Mouse (Mus musculus) liver, adult 2 months (tissue): ENCODE measurements at regions not wholly inside any gene's neighbourhood (a gene's known extent, or its start where the extent isn't known, plus 50 kb on each side); places are given as distances from the start of the nearest gene placed in this dataset.

Experiments used
- DNase-seq: peaks from one replicate; pipeline ENCODE4 v3.0.0-alpha.2; 2011; ENCODE audit warnings: low read depth, low spot score; ENCODE audit errors: extremely low read depth
- H3K27ac ChIP-seq: fragments of 200-500 bp; replicated peaks from 2 replicates; pipeline ENCODE4 v1.5.1; 2012; ENCODE audit warnings: low read depth, mild to moderate bottlenecking, control low read depth, inconsistent platforms, low read length; ENCODE audit not compliant: insufficient read depth
- H3K27me3 ChIP-seq: fragments of 200-500 bp; 2 replicates; pipeline ENCODE4 v1.6.1; 2012; ENCODE audit warnings: mild to moderate bottlenecking, moderate library complexity, low read length, inconsistent platforms; ENCODE audit not compliant: control insufficient read depth, insufficient read depth
- H3K36me3 ChIP-seq: fragments of 200-500 bp; 2 replicates; pipeline ENCODE4 v1.6.1; 2012; ENCODE audit warnings: low read length, inconsistent platforms; ENCODE audit not compliant: control insufficient read depth, insufficient read depth
- H3K4me1 ChIP-seq: fragments of 200-500 bp; 2 replicates; pipeline ENCODE4 v1.6.1; 2011; ENCODE audit warnings: low read length; ENCODE audit not compliant: control insufficient read depth, insufficient read depth
- H3K4me3 ChIP-seq: fragments of 200-500 bp; 2 replicates; pipeline ENCODE4 v1.5.1; 2011; ENCODE audit warnings: low read depth, mild to moderate bottlenecking, control low read depth, low read length, moderate library complexity; ENCODE audit not compliant: insufficient read depth
- H3K79me2 ChIP-seq: fragments of 200-500 bp; 2 replicates; pipeline ENCODE4 v1.6.1; 2012; ENCODE audit warnings: inconsistent platforms, mild to moderate bottlenecking, low read length, moderate library complexity; ENCODE audit not compliant: control insufficient read depth, insufficient read depth
- H3K9ac ChIP-seq: fragments of 200-500 bp; 2 replicates; pipeline ENCODE4 v1.6.1; 2012; ENCODE audit warnings: low read depth, mild to moderate bottlenecking, control low read depth, inconsistent platforms, low read length
- CTCF ChIP-seq: fragments of 200-500 bp; IDR thresholded peaks from 2 replicates; pipeline ENCODE4 v1.5.1; 2011; ENCODE audit warnings: low read depth, low read length, control low read depth
- POLR2A ChIP-seq: fragments of 200-500 bp; IDR thresholded peaks from 2 replicates; pipeline ENCODE4 v1.6.1; 2011; ENCODE audit warnings: low read length, control low read depth; ENCODE audit not compliant: insufficient read depth; ENCODE audit errors: extremely low read depth
- WGBS: fragments of 180-500 bp; shearing (Covaris S2); methylation state at CpG from one replicate; pipeline ENCODE4 v1.1.7; 2018; 5-methylcytosine and 5-hydroxymethylcytosine counted together

- H3K4me1 ChIP-seq, result no peaks in the 10 kb centered on the region
- 85% methylated on average over 10 of the region's 10 CpGs for WGBS
Observed at GRCm38 (mm10) chr13:73019181-73019580, 241.1 kb upstream of the Irx4 start.

GRCm38 (mm10) chr13:73031217-73031616, 229.1 kb upstream of the Irx4 start:
- H3K4me1 ChIP-seq, result no peaks in the 10 kb centered on the region
- 64% methylated on average over 3 of the region's 3 CpGs for WGBS

More at GRCm38 (mm10) chr13:73019181-73019580, 241.1 kb upstream of the Irx4 start:
- H3K36me3 ChIP-seq, result no peaks in the 10 kb centered on the region
- no peak for DNase-seq
- no peak overlapping the region for H3K9ac ChIP-seq
- H3K27ac ChIP-seq, result no peak overlapping the region
- H3K27me3 ChIP-seq, result no peaks in the 10 kb centered on the region
- no peak overlapping the region for H3K4me3 ChIP-seq
- H3K79me2 ChIP-seq, result no peaks in the 10 kb centered on the region
- no peak for TF ChIP-seq POLR2A

GRCm38 (mm10) chr13:73033055-73033454, 227.2 kb upstream of the Irx4 start:
- H3K27ac ChIP-seq, result no peak overlapping the region
- no peak for TF ChIP-seq POLR2A
- peak; percentile 89 for TF ChIP-seq CTCF
- no peaks in the 10 kb centered on the region for H3K36me3 ChIP-seq
- H3K79me2 ChIP-seq, result no peaks in the 10 kb centered on the region
- WGBS, result 29% methylated on average over 3 of the region's 3 CpGs
- no peak overlapping the region for H3K4me3 ChIP-seq
- H3K27me3 ChIP-seq, result no peaks in the 10 kb centered on the region
- peak; percentile 31 for DNase-seq
- H3K4me1 ChIP-seq, result no peaks in the 10 kb centered on the region
- no peak overlapping the region for H3K9ac ChIP-seq

More at GRCm38 (mm10) chr13:73031217-73031616, 229.1 kb upstream of the Irx4 start:
- no peak overlapping the region for H3K4me3 ChIP-seq
- no peak for TF ChIP-seq POLR2A
- TF ChIP-seq CTCF, result no peak
- H3K27ac ChIP-seq, result no peak overlapping the region
- no peaks in the 10 kb centered on the region for H3K36me3 ChIP-seq
- no peak overlapping the region for H3K9ac ChIP-seq
- H3K79me2 ChIP-seq, result no peaks in the 10 kb centered on the region
- no peak for DNase-seq
- H3K27me3 ChIP-seq, result no peaks in the 10 kb centered on the region

- DNase-seq, result peak; percentile 22
- no peaks in the 10 kb centered on the region for H3K27me3 ChIP-seq
Observed at GRCm38 (mm10) chr13:73034065-73034831, 226.0 kb upstream of the Irx4 start.

GRCm38 (mm10) chr13:73034886-73035285, 225.4 kb upstream of the Irx4 start:
- no peaks in the 10 kb centered on the region for H3K79me2 ChIP-seq

More at GRCm38 (mm10) chr13:73034065-73034831, 226.0 kb upstream of the Irx4 start:
- Histone ChIP-seq H3K36me3 (no peaks in the 10 kb centered on the region), H3K79me2 (no peaks in the 10 kb centered on the region), H3K9ac (no peak overlapping the region), H3K4me3 (no peak overlapping the region), H3K27ac (no peak overlapping the region), H3K4me1 (no peaks in the 10 kb centered on the region)
- TF ChIP-seq CTCF, result no peak
- no peak for TF ChIP-seq POLR2A
- 22% methylated on average over 10 of the region's 10 CpGs for WGBS

GRCm38 (mm10) chr13:73035336-73035940, 224.8 kb upstream of the Irx4 start:
- no peak overlapping the region for H3K27ac ChIP-seq
- no peak for TF ChIP-seq CTCF
- no peak for TF ChIP-seq POLR2A
- WGBS, result 63% methylated on average over 2 of the region's 2 CpGs
- H3K4me3 ChIP-seq, result no peak overlapping the region
- H3K79me2 ChIP-seq, result no peaks in the 10 kb centered on the region
- no peak for DNase-seq
- no peaks in the 10 kb centered on the region for H3K27me3 ChIP-seq
- H3K9ac ChIP-seq, result no peak overlapping the region
- no peaks in the 10 kb centered on the region for H3K4me1 ChIP-seq
- no peaks in the 10 kb centered on the region for H3K36me3 ChIP-seq

More at GRCm38 (mm10) chr13:73034886-73035285, 225.4 kb upstream of the Irx4 start:
- H3K4me3 ChIP-seq, result no peak overlapping the region
- no peak overlapping the region for H3K9ac ChIP-seq
- H3K27ac ChIP-seq, result no peak overlapping the region
- H3K27me3 ChIP-seq, result no peaks in the 10 kb centered on the region
- DNase-seq, result no peak
- no peaks in the 10 kb centered on the region for H3K4me1 ChIP-seq
- TF ChIP-seq POLR2A, result no peak
- no peak for TF ChIP-seq CTCF
- no peaks in the 10 kb centered on the region for H3K36me3 ChIP-seq
- WGBS, result 84% methylated on average over 10 of the region's 10 CpGs
